Mouse (Mus musculus) cerebellum, adult 11 months (tissue): ENCODE results near the gene Taf5l.
"Not testable (repeated sequence)": the region's sequence is repeated elsewhere in the genome, so short reads cannot be mapped to it uniquely, and the experiment has no call there.

ENCODE experiments used
- DNase-seq: peaks from one replicate; pipeline ENCODE4 v3.0.0; 2022

Taf5l gene

GRCm38 (mm10) chr8:124021237-124022227 is at the start of gene Taf5l, which contains the start of gene Urb2:
Gene Taf5l, minus strand, starts transcription at chr8:124021397.
Gene Urb2, plus strand, starts transcription at chr8:124021508.
- DNase-seq, result peak; percentile 91

- no peak for DNase-seq
These were observed 49.4 kb upstream of the Taf5l start for GRCm38 (mm10) chr8:124070363-124071324.

- DNase-seq, result no peak
These were observed 46.0 kb upstream of the Taf5l start for GRCm38 (mm10) chr8:124067059-124067750.

GRCm38 (mm10) chr8:124066325-124067058 is 45.3 kb upstream of the Taf5l start:
- DNase-seq, result no peak

DNA sequence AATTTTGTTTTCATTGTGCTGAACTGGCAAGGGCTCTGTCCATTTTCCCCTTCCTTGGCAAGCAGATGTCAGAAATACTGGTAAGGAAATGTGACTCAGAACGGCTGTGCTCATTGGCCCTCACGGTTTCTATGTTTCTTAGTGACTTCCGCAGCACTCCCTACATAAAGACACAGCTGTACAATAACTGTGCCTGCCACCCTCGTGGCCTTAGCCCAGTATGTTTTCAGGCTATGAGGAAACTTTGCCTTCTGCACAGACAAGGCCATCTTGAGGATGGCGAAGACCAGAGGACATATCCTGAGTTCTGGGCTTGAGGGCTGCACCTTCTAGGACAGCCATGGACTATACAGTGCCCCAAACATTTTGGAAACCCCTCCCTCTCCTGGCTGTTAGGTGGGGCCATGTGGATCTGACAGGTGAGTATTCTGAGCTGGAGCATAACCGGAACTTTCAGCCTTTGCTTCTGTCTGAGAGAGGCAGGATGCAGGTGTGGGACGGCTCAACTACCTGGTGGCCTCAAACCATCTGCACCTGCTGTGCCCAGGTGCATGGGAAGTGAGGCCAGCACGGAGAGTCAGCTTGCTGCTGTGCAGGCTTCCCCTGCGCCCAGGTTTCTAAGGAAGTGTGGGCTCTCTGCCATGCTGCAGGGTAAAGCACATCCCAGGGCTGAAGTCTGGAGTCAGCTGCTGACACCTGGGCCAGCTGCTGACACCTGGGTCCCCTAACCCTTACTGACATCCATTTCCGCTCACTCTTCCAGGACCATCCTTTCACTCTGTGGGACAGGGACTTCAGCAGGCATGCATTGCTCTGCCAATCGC is 35.8 kb upstream of the Taf5l start:
- DNase-seq, result no peak

GRCm38 (mm10) chr8:124052568-124052967 is 31.4 kb upstream of the Taf5l start:
- DNase-seq, result no peak

- peak; percentile 68 for DNase-seq
These were observed 30.9 kb upstream of the Taf5l start for GRCm38 (mm10) chr8:124052110-124052509.

DNA sequence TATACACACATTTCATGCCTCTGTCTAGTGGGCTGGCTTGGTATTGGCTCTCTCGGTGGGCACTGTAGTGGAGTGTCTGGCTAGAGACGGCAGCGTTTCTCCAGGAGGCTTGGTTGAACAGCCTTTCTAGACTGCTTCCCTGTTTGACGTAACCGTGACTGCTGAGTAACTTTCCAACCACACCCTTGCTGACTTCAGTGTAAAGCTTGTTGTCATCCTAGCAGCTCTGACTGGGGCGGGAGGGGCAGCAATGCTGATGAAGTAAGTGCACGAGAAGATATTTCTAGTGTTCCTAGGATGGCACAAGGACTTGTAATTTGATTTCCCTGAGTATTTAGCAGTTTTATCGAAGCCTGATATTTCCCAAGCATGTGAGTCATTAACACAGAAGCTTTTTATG is 24.7 kb upstream of the Taf5l start:
- no peak for DNase-seq

DNA sequence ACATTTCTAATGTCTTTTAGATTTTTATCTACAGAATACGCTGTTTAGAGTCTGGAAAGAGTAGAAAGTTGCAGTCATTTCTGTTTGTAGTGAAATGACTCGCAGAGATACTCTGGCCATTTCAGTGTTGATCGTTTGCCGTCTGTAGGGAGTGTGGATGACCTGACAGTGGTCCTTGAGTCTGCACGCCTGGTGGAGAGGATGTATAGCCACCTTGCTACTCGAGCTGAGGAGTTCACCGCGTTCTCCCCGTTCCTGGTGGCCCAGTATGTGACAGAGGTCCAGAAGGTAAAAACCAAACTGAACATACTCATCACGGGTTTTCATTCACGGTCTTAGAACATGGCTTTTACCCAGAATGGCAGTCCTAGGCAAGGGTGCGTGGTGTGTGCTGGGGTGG is 23.7 kb upstream of the Taf5l start:
- DNase-seq, result no peak

DNA sequence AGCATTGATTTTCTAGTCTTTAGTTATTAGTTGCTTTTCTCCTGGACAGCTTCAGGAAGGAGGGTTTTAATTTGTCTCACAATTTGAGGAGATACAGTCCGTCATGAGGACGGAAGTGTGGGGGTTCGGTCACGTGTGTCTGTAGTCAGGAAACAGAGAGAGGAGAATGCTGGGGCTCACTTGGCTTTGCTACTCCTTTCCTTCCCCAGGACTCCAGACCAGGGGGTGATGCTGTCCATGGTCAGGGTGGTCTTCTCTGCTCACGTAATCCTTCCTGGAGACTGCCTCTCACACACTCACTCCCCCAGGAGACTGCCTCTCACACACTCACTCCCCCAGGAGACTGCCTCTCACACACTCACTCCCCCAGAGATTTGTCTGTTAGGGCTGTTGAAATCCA is 23.2 kb upstream of the Taf5l start:
- no peak for DNase-seq

- DNase-seq, result no peak
These were observed 21.0 kb upstream of the Taf5l start for GRCm38 (mm10) chr8:124042201-124042600.

DNA sequence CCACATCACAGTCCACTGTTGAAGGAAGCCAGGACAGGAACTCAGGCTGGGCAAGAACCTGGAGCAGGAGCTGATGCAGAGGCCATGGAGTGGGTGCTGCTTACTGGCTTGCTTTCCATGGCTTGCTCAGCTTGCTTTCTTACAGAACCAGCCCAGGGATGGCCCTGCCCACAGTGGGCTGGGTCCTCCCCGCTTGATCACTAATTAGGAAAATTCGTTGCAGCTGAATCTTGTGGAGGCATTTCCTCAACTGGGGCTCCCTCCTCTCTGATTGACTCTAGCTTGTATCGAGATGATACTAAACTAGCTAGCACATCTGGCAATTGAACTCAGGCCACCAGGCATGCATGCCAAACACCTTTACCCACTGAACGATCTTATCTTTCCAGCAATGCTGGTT is 18.2 kb upstream of the Taf5l start:
- DNase-seq, result no peak

GRCm38 (mm10) chr8:124038121-124038520 is 16.9 kb upstream of the Taf5l start:
- no peak for DNase-seq

DNA sequence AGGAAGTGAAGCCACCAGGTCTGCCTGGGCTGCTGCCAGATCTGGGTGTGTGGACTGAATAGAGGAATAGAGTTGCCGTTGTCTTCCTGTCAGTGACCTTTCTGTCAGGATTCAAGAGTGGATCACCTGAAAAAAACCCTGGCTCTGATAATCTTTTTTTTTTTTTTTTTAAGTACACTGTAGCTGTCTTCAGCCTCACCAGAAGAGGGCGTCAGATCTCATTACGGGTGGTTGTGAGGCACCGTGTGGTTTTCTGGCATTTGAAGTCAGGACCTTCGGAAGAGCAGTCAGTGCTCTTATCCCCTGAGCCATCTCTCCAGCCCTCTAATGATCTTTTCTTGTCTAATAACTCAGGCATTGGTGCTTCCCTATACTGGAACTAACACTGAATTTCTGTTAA is 12.2 kb upstream of the Taf5l start:
- no peak for DNase-seq

GRCm38 (mm10) chr8:124027831-124028230 is 6.6 kb upstream of the Taf5l start:
- DNase-seq, result peak; percentile 43

DNA sequence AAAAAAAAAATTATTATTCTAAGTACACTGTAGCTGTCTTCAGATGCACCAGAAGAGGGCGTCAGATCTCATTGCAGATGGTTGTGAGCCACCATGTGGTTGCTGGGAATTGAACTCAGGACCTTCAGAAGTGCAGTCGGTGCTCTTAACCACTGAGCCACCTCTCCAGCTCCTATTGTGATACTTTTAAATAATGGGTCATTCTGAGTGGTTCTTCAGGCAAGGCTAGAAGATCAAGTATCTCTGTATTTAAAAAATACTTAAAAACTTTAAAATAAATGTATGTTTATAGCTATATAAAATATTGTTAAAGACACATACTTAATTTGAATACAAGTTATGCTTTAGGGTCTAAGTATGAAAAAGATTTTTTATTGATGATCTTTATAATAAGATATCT is 5.1 kb upstream of the Taf5l start:
- DNase-seq, result not testable (repeated sequence)

- DNase-seq, result no peak
These were observed 559 bp downstream of the Taf5l start for GRCm38 (mm10) chr8:124020439-124021236.

DNA sequence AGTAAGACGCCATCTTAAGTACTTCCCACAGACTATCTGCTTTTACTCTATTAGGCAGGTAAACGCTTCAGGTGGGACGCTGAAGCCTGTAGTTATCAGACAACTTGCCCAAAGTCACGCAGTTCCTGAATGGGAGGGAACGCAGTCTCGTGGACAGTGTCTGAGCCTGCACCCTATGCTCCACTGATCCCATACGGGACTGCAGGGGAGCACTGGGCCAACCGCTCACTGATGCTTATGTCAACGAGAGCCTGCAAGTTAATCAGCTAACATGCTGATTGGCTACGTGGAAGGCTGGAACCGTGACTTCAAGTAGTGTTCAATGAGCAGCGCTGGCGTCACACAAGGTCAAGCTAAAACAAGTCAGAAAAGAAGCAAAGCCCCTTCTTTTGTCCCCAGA is 1.4 kb downstream of the Taf5l start:
- no peak for DNase-seq

- no peak for DNase-seq
These were observed 6.4 kb downstream of the Taf5l start for GRCm38 (mm10) chr8:124014751-124015150.

DNA sequence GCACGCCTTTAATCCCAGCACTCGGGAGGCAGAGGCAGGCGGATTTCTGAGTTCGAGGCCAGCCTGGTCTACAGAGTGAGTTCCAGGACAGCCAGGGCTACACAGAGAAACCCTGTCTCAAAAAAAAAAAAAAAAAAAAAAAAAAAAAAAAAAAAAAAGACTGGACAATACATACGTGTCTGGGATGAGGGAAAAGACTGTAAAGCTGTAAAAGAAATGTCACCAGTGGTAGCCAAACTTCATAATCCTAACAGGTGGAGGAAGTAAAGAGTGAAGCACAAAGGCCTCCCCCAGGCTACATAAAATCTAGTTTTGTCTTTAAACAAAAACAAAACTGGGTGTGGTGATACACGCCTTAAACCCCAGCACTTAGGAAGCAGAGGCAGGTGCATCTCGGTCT is 6.9 kb downstream of the Taf5l start:
- not testable (repeated sequence) for DNase-seq
